Mouse (Mus musculus) lung, postnatal 25 days (tissue): ENCODE measurements at regions not wholly inside any gene's neighbourhood (a gene's known extent, or its start where the extent isn't known, plus 50 kb on each side); places are given as distances from the start of the nearest gene placed in this dataset.
"Not testable (repeated sequence)": the region's sequence is repeated elsewhere in the genome, so short reads cannot be mapped to it uniquely, and the experiment has no call there.

Source experiments
- DNase-seq: peaks from one replicate; pipeline ENCODE4 v3.0.0; 2022; ENCODE audit warnings: low spot score

DNA sequence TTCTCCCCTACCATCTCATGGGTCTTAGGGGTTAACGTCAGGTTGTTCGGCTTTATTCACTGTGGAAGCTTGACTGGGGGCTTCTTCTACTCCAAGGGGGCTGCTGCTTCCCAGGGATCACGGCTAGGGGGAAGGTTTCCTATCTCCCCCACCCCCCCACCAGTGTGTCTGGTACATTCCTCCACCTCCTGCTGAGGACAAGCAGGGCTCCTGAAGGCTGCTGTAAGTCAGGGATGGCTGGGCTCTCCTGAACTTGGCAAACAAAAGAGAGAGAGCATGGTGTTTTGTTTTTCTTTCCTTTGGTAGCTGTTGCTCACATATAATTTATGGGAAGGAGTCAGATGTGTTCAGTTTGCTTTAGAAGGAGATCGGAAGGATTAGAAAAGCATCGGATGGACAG is 54.7 kb upstream of the Commd3 start:
- DNase-seq = no peak

DNA sequence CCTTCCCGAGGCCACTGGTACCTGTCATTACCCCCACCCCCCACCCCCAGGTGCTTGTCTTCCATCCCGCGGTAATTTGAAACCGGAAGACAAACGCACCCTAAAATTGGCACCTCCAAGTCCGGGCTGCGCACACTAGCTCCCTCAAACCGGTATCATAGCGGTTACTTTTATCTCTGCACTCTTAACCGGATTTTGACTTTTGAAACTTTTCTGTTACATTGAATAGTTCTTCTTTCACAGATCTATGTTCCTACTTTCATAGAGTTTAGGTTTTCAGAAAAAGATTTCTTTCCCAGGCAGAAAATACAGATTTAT is 62.4 kb upstream of the Commd3 start:
- no peak for DNase-seq

DNA sequence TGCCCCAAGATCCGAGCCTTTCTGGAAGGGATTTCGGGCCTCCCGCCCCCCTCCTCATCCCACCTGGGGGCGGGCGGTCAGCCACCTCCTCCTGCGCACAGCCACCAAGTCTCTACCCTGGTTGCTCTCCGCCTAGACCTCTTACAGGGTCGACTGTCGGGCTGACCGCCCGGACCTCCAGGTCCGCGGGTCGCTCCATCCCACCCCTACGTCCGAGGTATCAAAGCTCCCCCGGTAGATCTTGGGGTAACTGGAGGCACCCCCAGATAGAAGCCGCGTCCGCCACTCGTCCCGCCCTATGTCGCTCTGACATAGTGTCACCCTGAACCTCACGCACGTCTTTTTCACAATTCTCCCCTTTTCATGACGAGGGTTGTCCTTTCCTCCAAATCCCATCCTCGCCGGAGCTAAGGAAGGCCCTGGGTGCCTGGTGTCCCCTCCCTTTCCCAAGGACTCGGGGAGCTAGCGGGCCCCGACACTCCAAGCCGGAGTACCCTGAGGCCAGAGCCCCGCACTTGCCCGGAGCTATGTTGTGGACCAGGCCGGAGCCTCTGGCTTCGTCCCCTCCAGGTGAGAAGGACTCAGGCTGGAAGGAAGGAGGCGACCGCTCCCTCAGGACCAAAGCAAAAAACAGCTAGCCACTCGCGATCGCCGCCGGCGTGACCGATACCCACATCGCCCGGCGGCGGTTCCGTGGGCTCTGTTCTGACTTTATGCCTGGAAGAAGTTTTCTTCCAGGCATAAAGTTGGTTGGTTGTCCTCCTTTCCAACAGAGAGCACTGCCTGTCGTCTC is 62.9 kb upstream of the Commd3 start:
- DNase-seq = no peak

DNA sequence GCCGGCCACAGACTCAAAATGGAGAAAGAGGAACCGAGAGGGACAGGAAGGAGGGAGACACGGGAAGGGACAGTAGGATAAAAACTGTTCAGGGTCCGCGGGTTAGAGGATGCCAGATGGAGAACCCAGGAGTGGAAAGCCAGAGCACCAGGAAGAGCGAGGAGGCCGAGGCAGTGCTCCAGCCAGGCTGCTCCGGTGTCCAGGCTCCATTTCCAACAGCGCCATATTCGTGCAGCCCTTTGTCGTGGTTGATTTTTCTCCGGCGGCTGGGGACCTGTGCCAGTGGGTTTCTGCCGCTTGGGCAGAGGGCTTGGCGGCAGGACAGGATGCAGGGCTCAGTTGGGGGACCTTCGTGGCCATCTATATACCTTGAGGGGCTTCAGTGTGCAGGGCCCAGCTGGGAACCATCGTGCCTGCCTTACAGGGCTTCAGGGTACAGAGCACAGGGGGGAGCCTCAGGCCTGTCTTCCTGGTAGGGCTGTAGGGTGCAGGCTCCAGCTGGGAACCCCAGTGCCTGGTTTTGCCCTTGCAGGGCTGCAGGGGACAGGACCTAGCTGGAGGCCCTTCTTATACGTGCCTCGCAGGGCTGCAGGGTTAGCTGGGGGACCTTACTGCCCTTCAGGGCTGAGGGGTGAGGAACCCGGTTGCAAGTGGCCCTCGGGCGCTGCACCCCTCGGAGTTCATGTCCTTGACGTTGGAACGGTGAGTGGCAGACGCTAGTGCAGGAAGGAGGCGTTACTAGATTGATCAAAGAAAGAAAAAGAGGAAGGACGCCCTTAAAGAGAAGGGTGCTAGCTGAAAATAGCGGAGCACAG is 63.7 kb upstream of the Commd3 start:
- DNase-seq = peak; percentile 37

DNA sequence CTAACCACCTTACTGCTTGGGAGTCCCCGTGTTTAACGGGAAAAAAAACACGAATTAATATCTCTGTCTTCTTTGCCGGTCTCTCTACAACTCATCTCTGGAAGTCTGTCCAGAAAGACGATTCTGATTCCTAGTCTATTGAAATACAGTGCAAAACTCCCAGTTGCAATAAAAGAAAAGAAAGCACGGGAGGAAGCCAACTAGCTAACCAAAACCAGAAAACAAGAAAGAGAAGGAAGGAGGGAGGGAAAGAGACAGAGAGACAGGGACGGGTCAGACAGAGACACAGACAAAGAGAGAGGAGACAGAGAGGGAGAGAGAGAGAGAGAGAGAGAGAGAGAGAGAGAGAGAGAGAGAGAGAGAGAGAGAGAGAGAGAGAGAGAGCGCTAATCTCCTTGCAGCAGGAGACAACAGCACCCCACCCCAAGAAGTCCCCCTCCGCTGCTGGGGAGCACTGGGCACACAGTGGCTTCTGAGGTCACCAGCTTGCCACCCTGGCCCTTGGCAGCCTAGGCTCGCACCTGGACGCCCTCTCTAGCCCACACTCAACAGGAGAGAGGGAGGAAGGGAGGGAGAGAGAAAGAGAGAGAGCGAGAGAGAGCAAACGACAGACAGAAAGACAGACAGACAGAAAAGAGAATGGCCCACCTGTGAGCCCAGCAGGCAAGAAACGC is 64.5 kb upstream of the Commd3 start:
- no peak for DNase-seq

DNA sequence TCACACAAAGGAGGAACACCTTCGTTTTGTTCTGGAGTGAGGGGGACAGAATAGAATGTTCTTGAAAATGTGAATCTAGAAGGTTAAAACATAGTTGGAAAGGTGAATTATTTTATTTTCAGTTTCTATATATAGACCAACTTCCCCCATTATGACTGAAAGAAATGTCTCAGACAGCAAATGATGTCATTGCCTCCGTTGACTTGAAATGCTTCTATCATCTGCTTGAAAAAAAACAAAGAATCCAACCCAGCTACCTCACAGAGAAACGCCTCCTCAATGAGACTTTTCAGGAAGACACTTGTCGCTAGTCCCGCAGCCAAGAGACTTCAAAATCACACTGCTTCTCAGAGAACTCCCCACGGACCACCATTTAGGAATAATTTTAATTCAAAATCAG is 65.1 kb upstream of the Commd3 start:
- peak; percentile 16 for DNase-seq

DNA sequence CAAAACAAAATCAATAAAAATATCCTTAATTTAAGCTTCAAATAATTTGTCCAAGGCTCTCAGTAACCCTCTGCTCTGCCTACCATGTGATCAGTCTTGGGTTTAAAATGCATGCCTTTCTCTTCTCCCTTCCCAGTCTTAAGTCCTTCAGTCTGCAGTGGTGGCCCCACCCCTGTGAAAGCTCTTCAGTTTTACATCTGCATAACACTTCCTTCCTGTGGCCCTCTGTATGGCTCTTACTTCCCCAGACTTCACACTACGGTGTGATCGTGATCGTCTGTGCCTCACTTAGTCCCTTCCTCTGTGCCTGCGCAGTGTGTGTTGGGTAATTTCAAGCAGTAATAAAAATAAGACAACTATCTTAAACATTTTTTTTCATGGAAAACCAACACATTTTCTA is 80.0 kb upstream of the Commd3 start:
- DNase-seq = no peak

DNA sequence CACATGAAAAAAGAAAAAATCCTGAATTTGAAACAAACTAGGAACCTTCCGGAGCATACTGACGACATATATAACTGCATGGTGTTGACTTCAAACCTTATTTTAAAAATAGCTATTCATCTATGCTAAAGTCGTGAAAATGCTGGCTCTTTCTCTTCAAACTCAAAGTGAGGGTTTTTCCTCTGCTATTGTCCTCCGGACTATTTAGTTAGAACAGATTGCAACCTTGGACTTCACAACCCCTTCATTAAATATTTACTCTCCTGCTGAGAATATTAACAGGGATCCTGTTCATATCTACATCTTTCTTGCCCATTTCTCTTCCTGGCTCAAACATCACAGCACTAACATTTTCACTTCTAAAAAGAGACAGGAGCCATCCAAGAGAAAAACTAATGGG is 84.0 kb upstream of the Commd3 start:
- no peak for DNase-seq

DNA sequence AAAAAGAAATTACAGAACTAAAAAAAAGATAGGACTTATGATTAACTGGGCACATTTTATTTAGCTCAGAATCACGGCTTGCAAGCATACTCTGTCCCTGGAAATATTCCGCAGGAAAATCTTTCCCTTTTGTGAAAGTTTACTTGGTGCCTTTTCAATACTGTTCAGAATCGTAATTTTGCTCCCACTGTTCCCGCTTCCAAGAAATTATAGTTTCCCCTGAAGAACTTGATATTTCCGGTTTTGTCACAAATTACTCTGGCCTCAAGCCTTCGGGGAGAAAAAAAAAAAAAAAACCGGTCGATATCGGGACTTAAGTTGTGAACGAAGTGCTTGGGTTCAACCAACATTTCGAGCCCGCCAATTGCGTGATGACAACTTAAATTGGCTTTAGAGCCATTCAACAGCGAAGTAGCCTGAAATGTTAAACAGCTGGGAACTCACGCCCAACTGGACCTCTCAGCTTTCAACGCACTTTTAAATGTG is 84.4 kb upstream of the Commd3 start:
- peak; percentile 17 for DNase-seq

DNA sequence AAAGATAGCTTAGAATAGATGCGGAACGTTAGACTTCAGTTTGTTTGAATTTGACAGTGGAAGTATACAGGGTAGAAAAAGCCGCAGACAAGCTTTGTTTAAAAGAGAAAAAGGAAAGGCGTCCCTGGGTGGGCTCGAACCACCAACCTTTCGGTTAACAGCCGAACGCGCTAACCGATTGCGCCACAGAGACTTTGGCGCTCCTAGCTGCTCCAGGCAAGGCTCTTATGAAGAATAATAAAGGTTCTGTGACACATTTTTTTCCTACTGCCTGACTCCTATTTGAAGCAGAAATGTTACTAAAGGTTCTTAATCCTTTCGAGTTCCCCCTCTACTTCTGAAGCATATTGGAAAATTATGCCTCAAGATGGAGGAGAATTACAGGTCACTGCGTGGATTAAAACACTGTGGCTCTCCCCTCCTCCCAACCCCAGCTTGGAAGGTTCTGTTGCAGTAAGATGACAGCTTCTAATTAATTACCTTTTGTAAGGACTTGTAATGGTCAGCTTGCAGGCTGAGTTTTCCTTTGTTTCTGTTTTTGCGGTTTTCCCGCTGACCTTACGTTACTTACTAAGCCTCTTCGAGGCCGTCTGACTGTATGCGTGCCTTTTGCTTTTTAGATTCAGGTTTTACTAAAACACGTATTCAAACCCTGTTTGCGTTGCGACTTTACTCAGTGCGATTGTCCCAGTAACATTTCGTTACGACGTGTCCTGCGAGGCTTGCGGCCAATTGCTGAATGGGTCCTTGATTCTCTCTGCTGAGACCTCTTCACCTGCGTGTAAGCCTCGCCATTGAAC is 85.1 kb upstream of the Commd3 start:
- peak; percentile 87 for DNase-seq

DNA sequence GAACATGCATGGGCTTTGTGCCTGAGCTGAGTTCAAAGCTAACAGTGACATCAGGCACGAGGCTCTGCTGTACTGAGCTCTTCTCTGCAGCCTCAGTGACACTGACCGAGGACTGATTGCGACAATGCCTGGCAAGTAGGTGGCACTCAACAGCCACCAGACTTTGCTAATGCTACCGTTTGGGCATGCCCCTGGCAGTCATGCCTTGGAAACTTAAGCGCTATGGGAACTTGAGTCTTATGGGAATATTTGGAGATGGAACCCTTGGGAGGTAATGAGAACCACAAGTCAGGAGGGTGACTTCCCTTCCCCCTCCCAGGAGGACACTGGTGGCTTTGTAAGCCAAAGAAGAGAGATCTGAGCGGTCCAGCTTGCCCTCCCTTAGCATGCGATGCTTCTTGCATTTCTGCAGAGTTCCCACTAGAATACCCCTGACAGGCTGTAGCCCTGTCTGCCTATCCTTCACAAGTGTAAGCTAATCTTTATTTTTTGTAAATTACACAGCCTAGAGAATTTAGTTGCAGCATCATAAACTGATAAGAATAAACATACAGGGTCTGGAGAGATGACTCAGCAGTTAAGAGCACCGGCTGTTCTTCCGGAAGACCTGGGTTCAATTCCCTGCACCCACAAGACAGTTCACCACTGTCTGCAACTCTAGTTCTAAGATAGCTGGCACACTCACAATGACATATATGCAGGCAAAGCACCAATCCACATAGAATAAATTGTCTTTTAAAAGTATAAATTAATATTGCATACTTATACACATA is 86.4 kb upstream of the Commd3 start:
- DNase-seq = no peak

DNA sequence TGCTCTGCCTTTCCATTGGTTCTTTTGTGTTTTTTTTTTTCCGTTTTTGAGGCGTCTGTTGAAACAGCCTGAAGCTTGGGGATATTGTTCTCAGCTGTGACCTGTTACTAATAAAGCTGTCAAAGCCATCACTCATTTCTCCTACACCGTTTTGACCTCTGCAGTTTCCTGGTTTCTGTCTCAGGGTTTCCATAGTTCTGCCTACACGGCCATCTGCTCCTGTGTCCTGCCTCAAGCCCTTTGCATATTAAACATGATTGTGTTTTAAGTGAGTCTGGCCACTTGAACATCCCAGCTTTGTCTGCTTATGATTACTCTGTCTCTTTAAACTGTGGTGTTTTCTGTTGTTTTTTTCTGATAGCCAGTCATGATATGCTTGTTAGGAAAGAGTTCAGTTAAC is 114.1 kb upstream of the Commd3 start:
- no peak for DNase-seq

DNA sequence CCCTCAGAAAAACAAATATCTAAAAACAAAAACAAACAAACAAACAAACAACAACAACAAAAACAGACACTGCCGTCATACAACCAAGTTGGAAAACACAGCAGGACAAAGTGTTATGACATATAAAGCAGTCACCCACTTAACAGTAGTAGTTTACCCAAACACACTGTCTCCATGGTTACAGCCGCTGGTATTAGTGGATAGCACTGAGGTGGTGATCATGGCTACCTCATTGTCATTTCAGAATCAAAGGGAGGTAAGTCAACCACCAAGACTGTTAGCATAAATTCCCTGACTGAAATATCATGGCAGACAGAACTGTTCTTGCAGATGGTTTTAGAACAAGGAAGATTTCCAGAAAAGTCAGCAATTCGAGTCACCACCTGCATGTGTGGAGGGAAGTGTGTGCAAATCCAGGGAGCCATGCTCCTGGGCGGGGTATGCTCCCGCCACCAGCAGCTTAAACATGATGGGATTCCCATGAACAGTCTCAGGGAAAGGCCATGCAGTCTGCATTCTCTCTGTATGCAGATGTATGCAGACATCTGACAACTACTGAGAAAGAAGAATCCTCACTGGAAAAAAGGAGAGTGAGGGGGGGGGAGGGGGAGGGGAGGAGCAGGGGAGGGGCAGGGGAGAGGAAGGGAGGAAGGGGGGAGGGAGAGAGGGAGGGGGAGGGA is 124.1 kb upstream of the Commd3 start:
- DNase-seq = no peak

DNA sequence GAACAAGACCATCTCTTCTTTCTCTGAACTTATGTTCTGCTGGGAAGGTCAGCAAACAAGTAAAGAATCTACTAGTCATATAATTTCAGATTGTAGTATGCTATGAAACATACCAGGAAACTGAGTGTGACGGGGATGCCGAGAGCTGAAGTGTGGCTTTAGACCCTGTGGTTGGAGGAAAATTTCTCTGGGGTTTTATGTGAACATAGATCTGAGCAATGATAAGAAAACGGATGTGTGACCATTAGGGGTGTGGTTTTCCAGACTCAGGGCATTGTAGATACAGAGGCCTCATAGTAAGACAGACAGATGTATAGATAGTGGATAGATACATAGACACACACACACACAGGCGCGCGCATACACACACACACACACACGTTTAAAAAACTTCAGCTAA is 131.8 kb upstream of the Dnajc1 start:
- DNase-seq = no peak

DNA sequence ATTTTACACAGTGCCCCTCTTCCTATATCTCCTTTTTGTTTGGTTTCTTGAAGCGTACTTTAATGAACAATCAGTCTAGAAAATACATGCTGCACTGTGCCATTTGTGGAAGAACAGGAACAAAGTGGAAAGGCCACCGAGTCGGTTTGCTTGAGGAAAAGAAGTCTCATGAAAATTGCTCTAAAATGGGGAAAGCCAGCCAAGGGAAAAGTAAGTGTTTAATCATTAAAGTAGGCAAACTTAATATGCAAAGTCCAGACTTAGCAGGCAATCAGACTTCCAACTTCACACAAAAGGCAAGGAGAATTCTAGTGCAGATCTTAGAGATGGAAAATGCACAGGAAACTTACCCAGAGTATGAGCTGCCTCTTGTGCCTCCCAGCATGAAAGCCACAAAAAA is 131.3 kb upstream of the Dnajc1 start:
- DNase-seq = no peak

DNA sequence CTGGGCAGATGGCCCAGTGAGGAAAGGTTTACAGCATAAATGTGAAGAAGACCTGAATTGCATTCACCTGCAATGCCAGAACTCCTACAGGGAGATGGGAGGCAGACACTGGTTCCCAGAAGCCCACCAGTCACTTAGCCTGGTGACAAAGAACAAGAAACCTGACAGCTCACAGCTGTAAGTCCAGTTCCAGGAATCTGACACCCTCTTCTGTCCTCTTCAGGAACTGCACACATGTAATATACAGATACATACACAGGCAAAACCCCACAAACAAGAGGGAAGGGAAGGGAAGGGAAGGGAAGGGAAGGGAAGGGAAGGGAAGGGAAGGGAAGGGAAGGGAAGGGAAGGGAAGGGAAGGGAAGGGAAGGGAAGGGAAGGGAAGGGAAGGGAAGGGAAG is 120.8 kb upstream of the Dnajc1 start:
- DNase-seq = no peak

DNA sequence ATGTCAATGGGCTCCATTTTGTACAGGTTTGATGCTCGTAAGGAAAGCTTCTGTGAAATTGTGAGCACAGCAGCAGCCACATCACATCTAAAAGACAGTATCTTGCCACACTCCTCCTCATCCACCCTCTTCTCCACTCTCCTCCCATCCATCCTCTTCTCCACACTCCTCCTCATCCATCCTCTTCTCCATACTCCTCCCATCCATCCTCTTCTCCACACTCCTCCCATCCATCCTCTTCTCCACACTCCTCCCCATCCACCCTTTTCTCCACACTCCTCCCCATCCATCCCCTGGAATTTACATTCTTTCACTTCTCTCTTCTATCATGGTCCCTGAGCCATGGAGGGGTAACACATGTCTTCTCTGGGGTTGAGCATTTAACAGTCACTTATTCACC is 116.7 kb upstream of the Dnajc1 start:
- DNase-seq = no peak

DNA sequence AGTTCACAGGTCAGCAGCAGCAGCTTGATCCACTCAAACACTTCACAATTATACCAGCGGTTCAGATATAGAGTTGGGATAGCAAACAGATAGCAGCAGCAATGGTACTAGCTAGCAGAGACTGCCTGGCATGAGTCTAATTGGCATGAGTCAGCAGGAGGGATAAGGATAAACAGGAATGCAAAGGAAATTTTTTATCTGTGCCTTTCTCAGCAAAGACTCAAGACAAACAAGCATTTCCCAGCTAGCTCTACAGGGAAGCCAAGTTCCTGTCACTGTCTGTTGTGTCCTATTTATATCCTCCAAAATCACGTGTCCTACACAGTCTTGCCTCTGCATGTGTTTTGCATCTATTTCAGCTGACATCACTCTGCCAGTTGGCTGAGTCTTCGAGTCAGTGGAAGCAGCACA is 80.7 kb upstream of the Dnajc1 start:
- DNase-seq = peak; percentile 40

DNA sequence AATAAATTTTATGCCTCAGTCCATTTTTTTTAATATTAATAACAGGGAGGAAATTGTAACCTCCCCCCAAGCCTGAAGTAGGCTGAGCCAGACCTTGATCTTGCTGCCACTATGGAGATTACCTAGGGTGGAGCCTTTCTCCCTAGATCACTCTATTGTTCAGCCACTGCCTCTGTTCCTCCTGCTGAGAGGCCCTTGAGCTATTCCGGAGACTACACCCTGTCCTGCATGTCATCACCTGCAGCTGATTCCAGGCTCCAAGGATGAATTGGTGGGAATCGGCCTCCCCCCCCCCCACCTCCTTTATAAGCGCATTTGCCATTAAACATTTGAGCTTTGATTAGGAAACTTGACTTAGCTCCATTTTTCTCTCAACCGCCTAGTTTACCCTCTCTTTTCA is 68.3 kb upstream of the Dnajc1 start:
- no peak for DNase-seq

DNA sequence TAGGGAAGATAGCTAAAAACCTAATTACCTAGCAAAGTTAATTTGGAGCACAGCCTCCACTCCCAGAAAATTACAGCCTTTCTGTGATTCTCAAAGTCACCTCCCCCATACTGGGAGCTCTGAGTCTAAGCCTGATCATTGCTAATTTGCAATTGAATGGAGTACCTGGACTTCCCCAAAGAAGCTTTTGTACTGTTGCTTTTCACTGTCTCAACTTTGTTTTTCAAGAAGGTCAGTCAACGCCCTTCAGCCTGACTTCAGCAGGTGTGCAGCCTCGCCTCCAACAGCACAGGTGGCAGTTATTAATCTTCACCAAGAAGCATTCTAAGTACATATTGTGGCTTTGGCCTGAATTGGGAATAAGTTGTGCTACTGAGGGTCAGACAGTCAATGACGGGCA is 67.7 kb upstream of the Dnajc1 start:
- DNase-seq = not testable (repeated sequence)

DNA sequence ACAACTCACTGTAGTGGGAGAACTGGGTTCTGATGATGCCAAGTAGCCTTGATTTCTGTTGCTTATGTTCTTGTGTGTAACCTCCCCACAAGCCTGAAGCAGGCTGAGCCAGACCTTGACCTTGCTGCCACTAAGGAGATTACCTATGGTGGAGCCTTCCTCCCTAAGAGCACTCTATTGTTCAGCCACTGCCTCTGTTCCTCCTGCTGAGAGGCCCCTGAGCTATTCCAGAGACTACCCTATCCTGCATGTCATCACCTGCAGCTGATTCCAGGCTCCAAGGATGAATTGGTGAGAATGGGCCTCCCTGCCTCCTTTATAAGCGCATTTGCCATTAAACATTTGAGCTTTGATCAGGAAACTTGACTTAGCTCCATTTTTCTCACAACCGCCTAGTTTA is 60.8 kb upstream of the Dnajc1 start:
- DNase-seq = not testable (repeated sequence)
